Mouse (Mus musculus) small intestine, adult 2 months (tissue): ENCODE data around the gene Dph1.

ENCODE experiments used
- CTCF ChIP-seq: fragments of 200-500 bp; IDR thresholded peaks from 2 replicates; pipeline ENCODE4 v1.5.1; 2012; ENCODE audit warnings: low read depth, mild to moderate bottlenecking, control low read depth, inconsistent platforms, low read length, moderate library complexity, mixed read lengths; ENCODE audit not compliant: insufficient replicate concordance, insufficient read length; ENCODE audit errors: extremely low read depth
- POLR2A ChIP-seq: fragments of 200-500 bp; IDR thresholded peaks from 2 replicates; pipeline ENCODE4 v1.6.1; 2012; ENCODE audit warnings: low read depth, mild to moderate bottlenecking, control low read depth, inconsistent platforms, low read length, moderate library complexity

GRCm38 (mm10) chr11:75165441-75166192 is 25.4 kb downstream of the Dph1 start:
- peak; percentile 85 for TF ChIP-seq CTCF
- no peak for TF ChIP-seq POLR2A
